Mouse (Mus musculus) lung, embryonic 15.5 days (tissue): ENCODE measurements around the gene Xylb. TPM values are rescaled to one million over a fixed set of nuclear protein-coding genes. Genes with fewer than 3 reads are reported as not detected.

Experiments used
- ATAC-seq: fragments of 200-750 bp; cut with Nextera tagmentation; 2 replicates; pipeline ENCODE4 v1.8.0; 2017; ENCODE audit warnings: moderate number of reproducible peaks, borderline replicate concordance; ENCODE audit not compliant: low FRiP score, low TSS enrichment; ENCODE audit errors: extremely low read depth
- H3K27ac ChIP-seq: fragments of 300-500 bp; sonication (generic); 2 replicates; pipeline ENCODE4 v1.5.1; 2015; ENCODE audit warnings: moderate library complexity, mild to moderate bottlenecking, inconsistent platforms
- H3K27me3 ChIP-seq: fragments of 300-500 bp; sonication (generic); 2 replicates; pipeline ENCODE4 v1.6.1; 2015; ENCODE audit warnings: inconsistent platforms
- H3K36me3 ChIP-seq: fragments of 300-500 bp; sonication (generic); 2 replicates; pipeline ENCODE4 v1.6.1; 2015; ENCODE audit warnings: inconsistent platforms
- H3K4me1 ChIP-seq: fragments of 300-500 bp; sonication (generic); 2 replicates; pipeline ENCODE4 v1.6.1; 2015; ENCODE audit warnings: inconsistent platforms
- H3K4me2 ChIP-seq: fragments of 300-500 bp; sonication (generic); 2 replicates; pipeline ENCODE4 v1.6.1; 2015; ENCODE audit warnings: inconsistent platforms, mild to moderate bottlenecking, moderate library complexity
- H3K4me3 ChIP-seq: fragments of 300-500 bp; sonication (generic); 2 replicates; pipeline ENCODE4 v1.5.1; 2015; ENCODE audit warnings: mild to moderate bottlenecking, inconsistent platforms
- H3K9ac ChIP-seq: fragments of 300-500 bp; sonication (generic); 2 replicates; pipeline ENCODE4 v1.6.1; 2015; ENCODE audit warnings: inconsistent platforms
- H3K9me3 ChIP-seq: fragments of 300-500 bp; sonication (generic); 2 replicates; pipeline ENCODE4 v1.6.1; 2016; ENCODE audit warnings: inconsistent platforms
- WGBS: fragments of 180-500 bp; shearing (Covaris S2); methylation state at CpG from one replicate; pipeline ENCODE4 v1.1.7; 2015; 5-methylcytosine and 5-hydroxymethylcytosine counted together
- polyA plus RNA-seq: library from polyadenylated mRNA; unstranded; fragments of >200 nt; fragmentation: Nextera tagmentation; extraction: Ambion mirVana; gene quantifications from 2 replicates; pipeline ENCODE4 v1.2.1, GENCODE M21; 2015

Gene Xylb
- polyA plus RNA-seq, 1 experiment from 2014 or later = 4.9 TPM

GRCm38 (mm10) chr9:119404090-119404489 is 46.9 kb downstream of the Xylb start:
- WGBS = 74% methylated on average over 5 of the region's 5 CpGs
- peak overlapping the region; percentile 95 for H3K4me2 ChIP-seq
- H3K27me3 ChIP-seq = no peaks in the 10 kb centered on the region
- peak overlapping the region; percentile 86 for H3K4me3 ChIP-seq
- peaks cover 26% of the 10 kb centered on the region for H3K4me1 ChIP-seq
- H3K27ac ChIP-seq = no peak overlapping the region
- H3K36me3 ChIP-seq = no peaks in the 10 kb centered on the region
- no peak for ATAC-seq
- H3K9ac ChIP-seq = no peak overlapping the region
- H3K9me3 ChIP-seq = no peaks in the 10 kb centered on the region

GRCm38 (mm10) chr9:119407884-119408283 is 50.7 kb downstream of the Xylb start:
- no peak overlapping the region for H3K4me3 ChIP-seq
- H3K4me1 ChIP-seq = peaks cover 21% of the 10 kb centered on the region
- H3K9ac ChIP-seq = no peak overlapping the region
- H3K27ac ChIP-seq = no peak overlapping the region
- ATAC-seq = no peak
- WGBS = 72% methylated on average over 15 of the region's 15 CpGs
- no peaks in the 10 kb centered on the region; the same call in 1 of the 2 replicates for H3K9me3 ChIP-seq
- no peak overlapping the region for H3K4me2 ChIP-seq
- peaks cover 4% of the 10 kb centered on the region; the same call in 1 of the 2 replicates for H3K36me3 ChIP-seq
- H3K27me3 ChIP-seq = no peaks in the 10 kb centered on the region

- Histone ChIP-seq H3K27me3 (no peaks in the 10 kb centered on the region), H3K9ac (no peak overlapping the region), H3K9me3 (no peaks in the 10 kb centered on the region; the same call in 1 of the 2 replicates), H3K36me3 (peaks cover 9% of the 10 kb centered on the region; the same call in 1 of the 2 replicates), H3K4me3 (no peak overlapping the region), H3K4me2 (no peak overlapping the region), H3K27ac (0 out of 2 replicates have a peak overlapping the region, but pooled peaks have one; percentile 0), H3K4me1 (peaks cover 14% of the 10 kb centered on the region)
- WGBS = 71% methylated on average over 11 of the region's 11 CpGs
- ATAC-seq = no peak
Measured at GRCm38 (mm10) chr9:119408898-119409664, 51.9 kb downstream of the Xylb start.

GRCm38 (mm10) chr9:119409864-119410263 is 52.7 kb downstream of the Xylb start:
- Histone ChIP-seq H3K4me1 (peaks cover 13% of the 10 kb centered on the region), H3K4me3 (no peak overlapping the region), H3K9ac (no peak overlapping the region), H3K27ac (no peak overlapping the region), H3K27me3 (no peaks in the 10 kb centered on the region), H3K9me3 (no peaks in the 10 kb centered on the region; the same call in 1 of the 2 replicates), H3K36me3 (peaks cover 9% of the 10 kb centered on the region; the same call in 1 of the 2 replicates), H3K4me2 (no peak overlapping the region)
- ATAC-seq = no peak
- WGBS = 83% methylated on average over 5 of the region's 5 CpGs

- 79% methylated on average over 18 of the region's 18 CpGs for WGBS
- H3K27me3 ChIP-seq = no peaks in the 10 kb centered on the region
- peaks cover 24% of the 10 kb centered on the region for H3K4me1 ChIP-seq
- no peak overlapping the region for H3K4me3 ChIP-seq
- no peaks in the 10 kb centered on the region; the same call in 1 of the 2 replicates for H3K9me3 ChIP-seq
- H3K36me3 ChIP-seq = 0 out of 2 replicates have a peak, but pooled peaks cover 4% of the 10 kb centered on the region
- H3K9ac ChIP-seq = no peak overlapping the region
- H3K27ac ChIP-seq = no peak overlapping the region
- no peak for ATAC-seq
- no peak overlapping the region for H3K4me2 ChIP-seq
Measured at GRCm38 (mm10) chr9:119418025-119418424, 60.8 kb downstream of the Xylb start.

- Histone ChIP-seq H3K9ac (no peak overlapping the region), H3K4me1 (peaks cover 33% of the 10 kb centered on the region), H3K4me2 (no peak overlapping the region), H3K9me3 (no peaks in the 10 kb centered on the region), H3K36me3 (no peaks in the 10 kb centered on the region), H3K27ac (no peak overlapping the region), H3K27me3 (no peaks in the 10 kb centered on the region), H3K4me3 (no peak overlapping the region)
- WGBS = 58% methylated on average over 12 of the region's 12 CpGs
- ATAC-seq = no peak
Measured at GRCm38 (mm10) chr9:119419852-119420438, 62.8 kb downstream of the Xylb start.

- H3K27me3 ChIP-seq = no peaks in the 10 kb centered on the region
- peak overlapping the region; percentile 32 for H3K4me2 ChIP-seq
- peaks cover 41% of the 10 kb centered on the region for H3K4me1 ChIP-seq
- H3K9me3 ChIP-seq = no peaks in the 10 kb centered on the region
- H3K9ac ChIP-seq = no peak overlapping the region
- peaks cover 3% of the 10 kb centered on the region; the same call in 1 of the 2 replicates for H3K36me3 ChIP-seq
- no peak overlapping the region for H3K4me3 ChIP-seq
- ATAC-seq = peak; percentile 83
- 22% methylated on average over 7 of the region's 7 CpGs for WGBS
- peak overlapping the region; percentile 66 for H3K27ac ChIP-seq
Measured at GRCm38 (mm10) chr9:119425217-119425975, 68.2 kb downstream of the Xylb start.

GRCm38 (mm10) chr9:119425976-119426415 is 68.8 kb downstream of the Xylb start:
- no peaks in the 10 kb centered on the region for H3K9me3 ChIP-seq
- peaks cover 35% of the 10 kb centered on the region for H3K4me1 ChIP-seq
- H3K27ac ChIP-seq = peak overlapping the region; percentile 66
- H3K27me3 ChIP-seq = no peaks in the 10 kb centered on the region
- peak; percentile 2; the same call in 1 of the 2 replicates for ATAC-seq
- no peak overlapping the region for H3K4me3 ChIP-seq
- no peak overlapping the region for H3K9ac ChIP-seq
- 62% methylated on average over 13 of the region's 13 CpGs for WGBS
- H3K36me3 ChIP-seq = peaks cover 3% of the 10 kb centered on the region; the same call in 1 of the 2 replicates
- no peak overlapping the region for H3K4me2 ChIP-seq

- no peak overlapping the region for H3K4me3 ChIP-seq
- no peak overlapping the region for H3K4me2 ChIP-seq
- WGBS = 39% methylated on average over 7 of the region's 7 CpGs
- H3K9ac ChIP-seq = no peak overlapping the region
- no peak for ATAC-seq
- H3K9me3 ChIP-seq = no peaks in the 10 kb centered on the region
- peaks cover 3% of the 10 kb centered on the region; the same call in 1 of the 2 replicates for H3K36me3 ChIP-seq
- H3K4me1 ChIP-seq = peaks cover 34% of the 10 kb centered on the region
- no peaks in the 10 kb centered on the region for H3K27me3 ChIP-seq
- H3K27ac ChIP-seq = 0 out of 2 replicates have a peak overlapping the region, but pooled peaks have one; percentile 66
Measured at GRCm38 (mm10) chr9:119426483-119426882, 69.3 kb downstream of the Xylb start.

- H3K27me3 ChIP-seq = no peaks in the 10 kb centered on the region
- H3K4me1 ChIP-seq = peaks cover 22% of the 10 kb centered on the region
- no peak for ATAC-seq
- H3K27ac ChIP-seq = no peak overlapping the region
- H3K4me2 ChIP-seq = no peak overlapping the region
- H3K9me3 ChIP-seq = no peaks in the 10 kb centered on the region
- peaks cover 20% of the 10 kb centered on the region for H3K36me3 ChIP-seq
- WGBS = 39% methylated on average over 7 of the region's 7 CpGs
- no peak overlapping the region for H3K9ac ChIP-seq
- H3K4me3 ChIP-seq = no peak overlapping the region
Measured at GRCm38 (mm10) chr9:119430311-119430710, 73.1 kb downstream of the Xylb start.

GRCm38 (mm10) chr9:119435855-119436254 is 78.7 kb downstream of the Xylb start:
- WGBS = 65% methylated on average over 2 of the region's 2 CpGs
- peaks cover 24% of the 10 kb centered on the region for H3K36me3 ChIP-seq
- no peak overlapping the region for H3K4me2 ChIP-seq
- H3K9ac ChIP-seq = no peak overlapping the region
- H3K9me3 ChIP-seq = no peaks in the 10 kb centered on the region
- no peak for ATAC-seq
- H3K4me1 ChIP-seq = no peaks in the 10 kb centered on the region
- H3K4me3 ChIP-seq = no peak overlapping the region
- H3K27me3 ChIP-seq = no peaks in the 10 kb centered on the region
- no peak overlapping the region for H3K27ac ChIP-seq
